Mouse (Mus musculus): ENCODE results near the gene Ptprn2. TPM values are rescaled to one million over a fixed set of nuclear protein-coding genes. Genes with fewer than 3 reads are reported as not detected.

Gene Ptprn2
- polyA plus RNA-seq, 1 experiment from 2014 or later, result 0.09 TPM

- H3K4me3 ChIP-seq, result no peak overlapping the region
- no peak for DNase-seq (ENCODE audit: low spot score)
- no peaks in the 10 kb centered on the region for H3K36me3 ChIP-seq
- WGBS, result 89% methylated on average over 3 of the region's 3 CpGs
- H3K27me3 ChIP-seq (ENCODE audit: low read depth, poor library complexity, severe bottlenecking), result no peaks in the 10 kb centered on the region
- H3K27ac ChIP-seq, result no peak overlapping the region
- no peaks in the 10 kb centered on the region for H3K9me3 ChIP-seq (replicated peaks)
- H3K4me1 ChIP-seq, result no peaks in the 10 kb centered on the region
These were observed 300.2 kb downstream of the Ptprn2 start for GRCm38 (mm10) chr12:116785731-116786130.

- Histone ChIP-seq H3K36me3 (no peaks in the 10 kb centered on the region), H3K27me3 (ENCODE audit: low read depth, poor library complexity, severe bottlenecking) (no peaks in the 10 kb centered on the region), H3K9me3 (replicated peaks) (no peaks in the 10 kb centered on the region), H3K4me3 (no peak overlapping the region), H3K27ac (no peak overlapping the region), H3K4me1 (no peaks in the 10 kb centered on the region)
- 91% methylated on average over 3 of the region's 3 CpGs for WGBS
- DNase-seq (ENCODE audit: low spot score), result no peak
These were observed 302.8 kb downstream of the Ptprn2 start for GRCm38 (mm10) chr12:116788346-116788745.

GRCm38 (mm10) chr12:116803331-116803730 lies 317.8 kb downstream of the Ptprn2 start:
- no peak for DNase-seq (ENCODE audit: low spot score)
- H3K9me3 ChIP-seq (replicated peaks), result no peaks in the 10 kb centered on the region
- WGBS, result 92% methylated on average over 5 of the region's 5 CpGs
- no peaks in the 10 kb centered on the region for H3K36me3 ChIP-seq
- no peak overlapping the region for H3K4me3 ChIP-seq
- no peaks in the 10 kb centered on the region for H3K27me3 ChIP-seq (ENCODE audit: low read depth, poor library complexity, severe bottlenecking)
- no peaks in the 10 kb centered on the region for H3K4me1 ChIP-seq
- H3K27ac ChIP-seq, result no peak overlapping the region

GRCm38 (mm10) chr12:116804712-116805111 lies 319.2 kb downstream of the Ptprn2 start:
- no peaks in the 10 kb centered on the region for H3K9me3 ChIP-seq (replicated peaks)
- WGBS, result 81% methylated on average over 2 of the region's 2 CpGs
- no peak for DNase-seq (ENCODE audit: low spot score)
- H3K36me3 ChIP-seq, result no peaks in the 10 kb centered on the region
- no peaks in the 10 kb centered on the region for H3K4me1 ChIP-seq
- no peak overlapping the region for H3K4me3 ChIP-seq
- H3K27ac ChIP-seq, result no peak overlapping the region
- no peaks in the 10 kb centered on the region for H3K27me3 ChIP-seq (ENCODE audit: low read depth, poor library complexity, severe bottlenecking)

- H3K9me3 ChIP-seq (replicated peaks), result no peaks in the 10 kb centered on the region
- H3K4me3 ChIP-seq, result no peak overlapping the region
- H3K4me1 ChIP-seq, result no peaks in the 10 kb centered on the region
- no peaks in the 10 kb centered on the region for H3K36me3 ChIP-seq
- WGBS, result 62% methylated on average over 2 of the region's 2 CpGs
- DNase-seq (ENCODE audit: low spot score), result no peak
- H3K27me3 ChIP-seq (ENCODE audit: low read depth, poor library complexity, severe bottlenecking), result no peaks in the 10 kb centered on the region
- no peak overlapping the region for H3K27ac ChIP-seq
These were observed 319.7 kb downstream of the Ptprn2 start for GRCm38 (mm10) chr12:116805129-116805809.

GRCm38 (mm10) chr12:116806089-116806488 lies 320.6 kb downstream of the Ptprn2 start:
- Histone ChIP-seq H3K9me3 (replicated peaks) (no peaks in the 10 kb centered on the region), H3K4me1 (no peaks in the 10 kb centered on the region), H3K27ac (no peak overlapping the region), H3K27me3 (ENCODE audit: low read depth, poor library complexity, severe bottlenecking) (no peaks in the 10 kb centered on the region), H3K4me3 (no peak overlapping the region), H3K36me3 (no peaks in the 10 kb centered on the region)
- 94% methylated on average over 2 of the region's 2 CpGs for WGBS
- no peak for DNase-seq (ENCODE audit: low spot score)

- no peak overlapping the region for H3K4me3 ChIP-seq
- H3K4me1 ChIP-seq, result no peaks in the 10 kb centered on the region
- no peak overlapping the region for H3K27ac ChIP-seq
- no peaks in the 10 kb centered on the region for H3K36me3 ChIP-seq
- H3K9me3 ChIP-seq (replicated peaks), result no peaks in the 10 kb centered on the region
- no peaks in the 10 kb centered on the region for H3K27me3 ChIP-seq (ENCODE audit: low read depth, poor library complexity, severe bottlenecking)
- no peak for DNase-seq (ENCODE audit: low spot score)
- WGBS, result 92% methylated on average over 5 of the region's 5 CpGs
These were observed 327.5 kb downstream of the Ptprn2 start for GRCm38 (mm10) chr12:116813012-116813411.

GRCm38 (mm10) chr12:116819836-116820235 lies 334.3 kb downstream of the Ptprn2 start:
- no peaks in the 10 kb centered on the region for H3K9me3 ChIP-seq (replicated peaks)
- no peaks in the 10 kb centered on the region for H3K36me3 ChIP-seq
- no peak for DNase-seq (ENCODE audit: low spot score)
- no peaks in the 10 kb centered on the region for H3K27me3 ChIP-seq (ENCODE audit: low read depth, poor library complexity, severe bottlenecking)
- no peak overlapping the region for H3K27ac ChIP-seq
- H3K4me1 ChIP-seq, result no peaks in the 10 kb centered on the region
- H3K4me3 ChIP-seq, result no peak overlapping the region
- 91% methylated on average over 2 of the region's 2 CpGs for WGBS

GRCm38 (mm10) chr12:116823341-116823740 lies 337.8 kb downstream of the Ptprn2 start:
- H3K4me1 ChIP-seq, result no peaks in the 10 kb centered on the region
- WGBS, result 93% methylated on average over 3 of the region's 3 CpGs

GRCm38 (mm10) chr12:116827748-116828147 lies 342.2 kb downstream of the Ptprn2 start:
- H3K27ac ChIP-seq, result no peak overlapping the region
- H3K4me3 ChIP-seq, result no peak overlapping the region
- H3K4me1 ChIP-seq, result no peaks in the 10 kb centered on the region
- H3K9me3 ChIP-seq (replicated peaks), result no peaks in the 10 kb centered on the region
- 54% methylated on average over 7 of the region's 7 CpGs for WGBS
- H3K36me3 ChIP-seq, result no peaks in the 10 kb centered on the region
- no peak for DNase-seq (ENCODE audit: low spot score)
- H3K27me3 ChIP-seq (ENCODE audit: low read depth, poor library complexity, severe bottlenecking), result no peaks in the 10 kb centered on the region

More at GRCm38 (mm10) chr12:116823341-116823740, 337.8 kb downstream of the Ptprn2 start:
- no peak for DNase-seq (ENCODE audit: low spot score)
- H3K27ac ChIP-seq, result no peak overlapping the region
- no peak overlapping the region for H3K4me3 ChIP-seq
- H3K36me3 ChIP-seq, result no peaks in the 10 kb centered on the region
- no peaks in the 10 kb centered on the region for H3K27me3 ChIP-seq (ENCODE audit: low read depth, poor library complexity, severe bottlenecking)
- no peaks in the 10 kb centered on the region for H3K9me3 ChIP-seq (replicated peaks)

- Histone ChIP-seq H3K36me3 (no peaks in the 10 kb centered on the region), H3K4me1 (no peaks in the 10 kb centered on the region), H3K27me3 (ENCODE audit: low read depth, poor library complexity, severe bottlenecking) (no peaks in the 10 kb centered on the region), H3K4me3 (no peak overlapping the region), H3K9me3 (replicated peaks) (no peaks in the 10 kb centered on the region), H3K27ac (no peak overlapping the region)
- WGBS, result 81% methylated on average over 3 of the region's 3 CpGs
- DNase-seq (ENCODE audit: low spot score), result no peak
These were observed 353.2 kb downstream of the Ptprn2 start for GRCm38 (mm10) chr12:116838611-116839192.

- WGBS, result 86% methylated on average over 8 of the region's 8 CpGs
- Histone ChIP-seq H3K27me3 (ENCODE audit: low read depth, poor library complexity, severe bottlenecking) (no peaks in the 10 kb centered on the region), H3K9me3 (replicated peaks) (no peaks in the 10 kb centered on the region), H3K27ac (no peak overlapping the region), H3K36me3 (no peaks in the 10 kb centered on the region), H3K4me1 (no peaks in the 10 kb centered on the region), H3K4me3 (no peak overlapping the region)
- DNase-seq (ENCODE audit: low spot score), result no peak
These were observed 357.3 kb downstream of the Ptprn2 start for GRCm38 (mm10) chr12:116842723-116843272.

- Histone ChIP-seq H3K4me3 (no peak overlapping the region), H3K4me1 (no peaks in the 10 kb centered on the region), H3K36me3 (no peaks in the 10 kb centered on the region), H3K27ac (no peak overlapping the region), H3K9me3 (replicated peaks) (no peaks in the 10 kb centered on the region), H3K27me3 (ENCODE audit: low read depth, poor library complexity, severe bottlenecking) (no peaks in the 10 kb centered on the region)
- no peak for DNase-seq (ENCODE audit: low spot score)
These were observed 360.7 kb downstream of the Ptprn2 start for GRCm38 (mm10) chr12:116846220-116846619.
